Mouse (Mus musculus): ENCODE results near the gene Sv2c. TPM values are rescaled to one million over a fixed set of nuclear protein-coding genes. Genes with fewer than 3 reads are reported as not detected.

The Sv2c gene
- 0.02 and 0.03 TPM in 2 replicates for polyA plus RNA-seq (2012)

DNA sequence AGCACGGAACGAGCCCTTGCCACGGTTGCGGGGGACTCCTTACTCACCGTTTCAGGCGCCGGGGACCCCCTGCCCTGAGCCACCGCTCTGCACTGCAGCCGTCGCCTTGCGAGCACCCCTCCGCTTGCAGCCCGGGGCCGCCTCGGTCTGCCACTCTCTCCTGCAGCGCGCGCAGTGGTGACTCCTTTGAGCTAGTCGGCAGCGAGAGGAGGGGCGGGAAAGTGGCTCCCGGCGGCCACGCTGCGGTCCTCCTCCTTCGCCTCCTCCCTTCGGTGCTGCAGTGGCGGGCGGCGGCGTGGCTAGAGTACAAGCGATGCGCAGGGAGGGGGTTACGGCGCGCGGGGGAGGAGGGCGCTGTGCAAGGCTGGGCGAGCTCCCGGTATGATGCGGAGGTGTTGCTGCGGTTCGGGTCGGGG lies at the start of gene Sv2c:
TSS of gene Sv2c (minus strand) at position 177 of the 416 bp plus-strand sequence.
- no peak for TF ChIP-seq GATA1 (IDR thresholded peaks at IDR 0.05; ENCODE audit: low read length)

DNA sequence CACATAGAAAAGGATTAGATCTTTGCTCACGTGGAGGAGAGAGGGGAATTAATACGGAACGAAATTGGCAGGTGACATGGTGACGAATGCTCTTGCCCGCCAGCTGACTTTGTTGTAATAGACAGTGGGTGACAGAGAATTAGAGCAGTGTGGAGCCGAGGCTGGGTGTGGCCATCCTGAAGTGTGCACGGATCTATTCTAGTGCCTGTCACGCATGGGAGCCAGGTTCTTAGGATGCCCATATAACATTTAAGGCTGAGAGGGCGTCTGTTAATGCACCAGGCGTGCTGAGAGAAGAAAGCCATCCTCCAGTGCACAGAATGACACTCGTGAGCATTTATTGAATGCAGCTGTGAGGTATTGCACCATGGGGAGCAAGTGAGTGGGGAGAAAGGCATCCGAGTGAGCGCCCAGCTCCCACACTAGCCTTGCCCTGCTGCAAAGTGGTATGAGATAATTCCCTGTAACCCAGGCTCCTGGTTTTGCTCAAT lies 48.3 kb upstream of the Sv2c start:
- no peak for TF ChIP-seq GATA1 (IDR thresholded peaks at IDR 0.05; ENCODE audit: low read length)

- no peak for TF ChIP-seq GATA1 (IDR thresholded peaks at IDR 0.05; ENCODE audit: low read length)
Measured at GRCm38 (mm10) chr13:96175591-96176212, 43.3 kb upstream of the Sv2c start.

DNA sequence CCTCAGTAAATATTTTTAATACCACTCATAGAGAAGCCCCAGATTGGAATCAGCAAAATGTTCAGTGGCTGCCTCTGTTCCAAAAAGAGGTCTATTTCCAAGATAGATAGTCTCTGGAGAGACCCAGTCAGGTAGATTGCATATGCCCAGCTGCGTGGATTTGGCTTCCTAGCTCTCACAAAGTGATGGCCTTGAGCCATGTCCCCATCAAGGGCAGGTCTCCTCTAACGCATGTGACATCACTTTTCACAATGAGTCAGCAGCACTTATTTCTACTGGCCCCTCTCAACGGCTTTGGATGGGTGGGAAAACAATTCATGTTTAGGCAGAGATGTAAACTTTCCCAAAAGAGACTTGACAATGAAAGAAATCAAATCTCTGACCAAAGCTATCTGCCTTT lies 41.3 kb upstream of the Sv2c start:
- TF ChIP-seq GATA1 (IDR thresholded peaks at IDR 0.05; ENCODE audit: low read length), result no peak

- TF ChIP-seq GATA1 (IDR thresholded peaks at IDR 0.05; ENCODE audit: low read length), result no peak
Measured at GRCm38 (mm10) chr13:96172290-96172689, 39.9 kb upstream of the Sv2c start.

DNA sequence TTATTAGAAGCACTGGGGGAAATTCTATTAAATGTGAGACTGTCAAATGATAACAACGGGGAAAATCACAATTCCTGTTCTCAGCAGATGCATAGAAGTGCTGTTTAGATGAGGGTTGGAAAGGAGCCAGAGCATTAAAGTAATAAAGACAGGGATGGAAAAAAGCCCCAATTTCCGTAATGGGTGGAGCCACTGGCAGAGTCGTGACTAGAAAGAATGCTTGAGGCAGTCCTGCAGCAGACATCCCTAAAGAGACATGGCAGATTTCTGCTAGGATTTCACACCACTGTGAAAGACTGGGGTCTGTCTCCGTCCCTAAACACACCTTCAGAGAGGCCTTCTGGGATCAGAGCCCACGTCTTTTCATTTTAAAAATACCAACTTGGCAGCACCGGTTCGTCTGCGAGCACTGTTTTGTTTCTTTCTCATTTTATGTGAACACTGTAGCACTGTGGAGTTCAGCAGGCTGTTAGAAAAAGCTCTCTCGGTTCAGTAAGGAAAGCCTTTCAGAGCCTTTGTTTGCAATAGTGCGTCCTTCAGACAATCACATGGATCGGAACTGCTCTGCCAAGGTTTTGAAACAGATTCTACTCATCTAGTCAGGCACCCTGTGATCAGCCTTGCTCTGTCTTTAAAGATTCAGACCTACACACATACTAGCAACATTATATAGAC lies 36.8 kb upstream of the Sv2c start:
- no peak for TF ChIP-seq GATA1 (IDR thresholded peaks at IDR 0.05; ENCODE audit: low read length)

DNA sequence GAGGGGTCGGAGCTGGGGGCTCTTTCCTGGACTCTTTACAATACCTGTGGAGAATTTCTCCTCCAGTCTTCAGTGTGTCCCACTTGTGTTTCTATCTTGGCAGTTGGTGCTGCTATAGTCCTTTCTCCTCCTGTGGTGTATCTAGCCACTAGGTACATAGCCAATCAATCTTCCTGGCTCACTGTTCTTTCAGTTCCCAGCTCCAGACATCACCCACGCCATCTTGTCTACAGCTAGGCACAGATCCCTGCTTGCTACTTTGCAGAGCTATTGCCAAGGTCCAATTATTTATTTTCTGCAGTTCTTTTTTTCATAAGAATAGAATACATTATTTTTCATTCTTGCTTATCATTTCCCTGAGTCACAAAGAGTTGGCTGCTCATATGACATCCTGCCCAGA lies 34.2 kb upstream of the Sv2c start:
- TF ChIP-seq GATA1 (IDR thresholded peaks at IDR 0.05; ENCODE audit: low read length), result no peak

- TF ChIP-seq GATA1 (IDR thresholded peaks at IDR 0.05; ENCODE audit: low read length), result no peak
Measured at GRCm38 (mm10) chr13:96133363-96134100, 1.2 kb upstream of the Sv2c start.

- TF ChIP-seq GATA1 (IDR thresholded peaks at IDR 0.05; ENCODE audit: low read length), result no peak
Measured at GRCm38 (mm10) chr13:96132833-96133232, 456 bp upstream of the Sv2c start.

- TF ChIP-seq GATA1 (IDR thresholded peaks at IDR 0.05; ENCODE audit: low read length), result no peak
Measured at GRCm38 (mm10) chr13:96131911-96132310, 466 bp downstream of the Sv2c start.

DNA sequence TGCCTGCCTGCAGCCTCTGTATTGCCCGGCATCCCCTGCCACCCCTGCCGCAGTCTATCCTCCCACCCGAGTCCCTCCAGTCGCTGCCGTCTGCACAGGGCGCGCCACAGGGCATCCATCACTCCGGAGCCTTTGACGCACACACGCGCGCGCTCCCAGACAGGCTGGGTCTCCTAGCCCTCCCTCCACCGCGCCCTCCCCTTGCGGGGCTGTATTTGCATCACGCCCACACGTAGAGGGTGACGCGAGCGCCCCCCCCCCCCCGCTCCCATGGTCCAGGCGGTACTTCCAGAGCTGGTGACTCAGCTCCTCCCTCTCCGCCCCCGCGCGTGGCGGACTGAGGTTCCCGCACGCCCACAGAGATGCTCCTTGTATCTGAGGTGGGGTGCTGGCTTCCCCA lies 1.3 kb downstream of the Sv2c start:
- TF ChIP-seq GATA1 (IDR thresholded peaks at IDR 0.05; ENCODE audit: low read length), result no peak

DNA sequence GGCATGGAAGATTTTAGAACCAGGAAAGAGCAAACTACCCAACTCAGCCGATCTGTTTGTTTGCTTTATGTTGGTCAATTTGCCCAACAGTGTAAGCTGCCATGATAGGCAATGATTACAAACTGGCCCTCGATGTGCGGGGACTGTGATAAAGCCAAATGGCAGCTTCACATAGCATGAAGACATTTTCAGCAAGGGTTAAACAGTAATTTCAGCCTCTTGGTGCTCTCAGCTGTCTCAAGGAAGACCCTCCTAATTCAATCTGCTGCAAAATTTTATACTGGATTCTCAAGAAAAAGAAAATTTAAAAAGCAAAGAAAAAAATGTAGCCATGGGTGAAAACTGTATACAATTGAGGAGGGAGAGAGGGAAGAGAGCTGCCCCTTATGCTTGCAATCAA lies 3.3 kb downstream of the Sv2c start:
- TF ChIP-seq GATA1 (IDR thresholded peaks at IDR 0.05; ENCODE audit: low read length), result no peak

GRCm38 (mm10) chr13:96126669-96127068 lies 5.7 kb downstream of the Sv2c start:
- no peak for TF ChIP-seq GATA1 (IDR thresholded peaks at IDR 0.05; ENCODE audit: low read length)

GRCm38 (mm10) chr13:96125011-96125410 lies 7.4 kb downstream of the Sv2c start:
- no peak for TF ChIP-seq GATA1 (IDR thresholded peaks at IDR 0.05; ENCODE audit: low read length)

- no peak for TF ChIP-seq GATA1 (IDR thresholded peaks at IDR 0.05; ENCODE audit: low read length)
Measured at GRCm38 (mm10) chr13:96112711-96113110, 19.7 kb downstream of the Sv2c start.

DNA sequence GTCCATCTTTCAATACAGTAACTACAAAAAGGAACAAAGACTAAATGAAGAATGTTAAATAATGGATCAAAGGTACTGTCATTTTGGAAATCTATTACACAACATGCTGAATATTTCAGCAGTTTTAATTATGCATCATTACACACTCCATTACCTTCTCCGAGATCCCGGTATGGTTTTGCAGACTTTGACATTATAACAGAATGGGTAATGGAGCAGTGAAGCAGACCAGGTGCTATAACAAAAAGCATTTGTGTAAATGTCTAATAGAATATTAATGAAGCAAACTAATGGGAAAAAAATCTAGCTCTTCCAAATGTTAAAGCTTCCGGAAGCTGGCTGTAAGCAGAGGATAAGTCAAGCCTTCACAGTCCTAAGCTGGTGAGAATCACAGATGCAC lies 21.6 kb downstream of the Sv2c start:
- TF ChIP-seq GATA1 (IDR thresholded peaks at IDR 0.05; ENCODE audit: low read length), result no peak
